Mouse (Mus musculus) CH12F3 (cell line): ENCODE data around the gene Itch.
"Not testable (repeated sequence)": the region's sequence is repeated elsewhere in the genome, so short reads cannot be mapped to it uniquely, and the experiment has no call there.

ENCODE experiments used
- in situ Hi-C: fragments of 300-500 bp; cut with MboI; formaldehyde crosslinking; loops from 2 replicates; pipeline ENCODE4 v1.14.3; 2020; ENCODE audit warnings: low sequenced_read_pairs

The Itch gene

DNA sequence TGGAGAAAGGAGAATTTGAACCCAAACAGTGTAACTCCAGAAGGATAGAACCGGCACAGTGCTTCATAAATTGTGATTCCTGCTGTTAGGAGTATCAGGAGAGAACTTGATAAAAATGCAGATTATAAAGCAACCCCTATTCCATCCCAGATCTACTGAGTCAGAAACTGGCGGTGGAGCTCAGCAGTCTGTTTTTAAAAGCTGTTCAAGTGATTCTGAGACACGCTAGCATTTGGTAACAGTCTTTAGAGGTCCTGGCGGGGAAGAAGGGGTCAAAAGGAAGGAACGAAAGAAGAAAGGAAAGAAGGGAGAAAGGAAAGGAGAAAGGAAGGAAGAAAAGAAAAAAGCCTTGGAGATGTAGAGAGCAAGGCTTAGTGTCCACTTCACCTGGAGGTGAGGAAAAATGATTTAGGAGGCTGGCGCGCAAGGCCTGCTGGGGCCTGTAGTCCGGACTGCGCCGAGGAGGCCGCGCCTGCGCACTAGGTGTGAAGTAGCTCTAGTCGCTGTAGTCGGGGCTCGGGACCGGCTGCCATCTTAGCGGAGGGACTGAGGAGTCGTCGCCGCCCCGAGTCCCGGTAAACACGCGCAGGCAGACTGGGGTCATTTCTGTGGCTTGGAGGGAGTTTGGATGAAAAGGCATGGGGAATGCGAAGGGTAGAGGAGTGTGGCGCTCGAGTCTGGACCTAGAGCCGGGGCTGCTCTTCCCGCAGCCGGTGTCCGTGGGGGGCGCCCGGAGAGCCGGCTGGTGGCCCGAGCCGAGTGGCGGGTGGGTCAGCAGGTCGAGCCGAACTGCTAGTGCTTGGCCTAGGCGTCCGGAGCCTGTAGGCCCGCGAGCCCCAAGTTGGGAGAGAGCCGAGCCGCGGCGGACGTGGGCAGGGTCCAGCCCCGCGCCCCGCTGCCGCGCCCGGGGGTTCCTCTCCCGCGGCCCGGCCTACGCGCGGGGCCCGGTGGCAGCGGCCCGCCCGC, at the start of gene Itch:
Itch (plus strand) TSS at position 499 of the 966 bp plus-strand sequence.
- in situ Hi-C loops, result no loop called here

DNA sequence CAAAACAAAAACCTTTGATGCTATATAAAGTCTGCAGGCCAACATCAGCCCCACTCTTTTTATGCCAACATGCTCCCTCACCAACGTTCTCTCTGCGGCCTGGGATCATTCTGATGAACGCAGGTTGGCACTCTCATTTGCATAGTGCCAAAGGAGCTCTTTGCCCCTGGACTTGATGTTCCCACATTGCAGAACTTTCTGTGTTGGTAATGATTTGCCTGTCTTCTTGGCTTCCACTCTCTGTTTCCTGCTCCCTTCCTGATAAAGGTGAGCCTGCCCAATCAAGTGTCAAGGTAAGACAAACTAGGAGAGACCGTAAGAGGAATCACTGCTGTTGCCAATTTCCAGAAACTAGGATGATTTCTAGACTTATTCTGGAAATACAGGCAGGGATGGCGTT, 48.8 kb upstream of the Itch start:
- in situ Hi-C loops, result loop anchor here (10.0 kb wide), 1 partner anchor 110 kb away; no protein-coding TSS in a partner anchor

DNA sequence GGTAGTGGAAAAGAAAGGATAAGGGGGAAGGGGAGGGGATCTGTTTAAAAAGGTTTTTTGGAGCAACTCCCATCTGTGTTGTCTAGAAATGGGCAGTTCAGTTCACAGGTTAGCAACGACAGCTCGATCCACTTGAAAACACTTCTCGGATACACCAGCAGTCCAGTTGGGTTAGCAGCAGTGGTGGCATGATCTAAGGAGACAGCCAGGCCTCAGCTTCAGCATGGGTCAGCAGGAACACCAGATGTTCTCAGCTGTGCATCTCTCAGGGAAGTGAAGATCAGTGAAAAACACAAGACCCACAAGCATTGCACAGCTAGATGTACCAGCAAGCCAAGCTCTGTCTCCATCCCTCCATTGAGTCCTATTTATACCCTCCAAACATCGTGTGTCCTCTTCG, 47.0 kb upstream of the Itch start:
- in situ Hi-C loops, result loop anchor here (10.0 kb wide), 1 partner anchor 108 kb away; no protein-coding TSS in a partner anchor

DNA sequence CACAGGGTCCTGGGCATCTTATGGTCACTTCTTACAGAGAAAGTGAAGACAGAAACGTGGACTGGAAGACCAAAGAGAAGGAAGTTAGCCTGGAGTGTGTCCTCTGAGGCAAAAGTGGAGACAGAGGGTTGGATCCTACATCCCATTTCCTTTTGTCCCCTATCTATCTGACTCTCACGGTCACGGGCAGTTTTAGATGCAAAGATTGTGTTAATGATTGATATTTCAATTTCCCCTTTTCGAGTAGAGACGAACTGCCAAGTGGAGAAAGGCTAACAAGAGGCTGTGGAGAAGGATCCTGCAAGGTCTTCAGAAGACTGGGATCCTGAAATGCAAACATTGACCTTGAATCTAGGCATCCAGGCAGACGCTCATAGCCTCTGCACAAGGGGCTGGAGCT, 45.0 kb upstream of the Itch start:
- in situ Hi-C loops, result loop anchor here (10.0 kb wide), 1 partner anchor 107 kb away; no protein-coding TSS in a partner anchor

DNA sequence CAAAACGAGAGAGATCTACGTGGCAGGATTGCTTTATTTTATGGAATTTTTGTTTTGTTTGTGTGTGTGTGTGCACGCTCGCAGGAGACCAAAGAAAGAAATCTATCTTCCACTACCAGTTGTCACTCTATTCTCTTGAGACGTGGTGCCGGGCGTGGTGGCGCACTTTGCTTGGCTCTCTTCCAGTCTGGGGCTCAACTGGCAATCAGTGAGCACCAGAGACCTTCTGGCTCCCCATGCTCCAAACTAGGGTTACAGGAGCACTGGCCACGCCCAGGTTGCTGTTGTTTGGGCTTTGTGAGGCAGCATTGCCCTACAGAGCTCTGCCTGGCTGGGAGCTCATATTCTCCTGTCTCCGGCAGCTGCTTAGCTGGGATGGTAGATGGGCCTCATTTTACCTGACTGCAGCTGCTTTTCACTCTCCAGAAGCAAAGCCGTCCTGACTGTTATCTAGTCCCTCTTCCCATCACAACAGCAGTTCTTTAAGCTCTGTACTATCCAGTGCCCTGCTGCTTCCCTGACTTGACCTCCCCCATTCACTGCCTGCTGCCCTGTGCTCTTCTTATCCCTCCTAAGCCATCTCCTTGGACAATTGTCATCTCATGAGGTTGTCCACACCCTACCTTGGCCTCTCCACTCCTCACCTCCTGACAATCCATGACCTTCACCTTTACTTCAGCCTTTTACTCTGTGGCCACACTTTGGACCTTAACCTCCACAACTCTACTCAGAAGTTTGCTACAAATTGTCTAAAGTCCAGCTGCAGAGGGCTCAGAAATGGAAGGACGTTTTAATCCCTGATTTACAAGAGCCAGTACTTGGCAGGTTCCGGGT, 42.2 kb upstream of the Itch start:
- in situ Hi-C loops, result no loop called here

DNA sequence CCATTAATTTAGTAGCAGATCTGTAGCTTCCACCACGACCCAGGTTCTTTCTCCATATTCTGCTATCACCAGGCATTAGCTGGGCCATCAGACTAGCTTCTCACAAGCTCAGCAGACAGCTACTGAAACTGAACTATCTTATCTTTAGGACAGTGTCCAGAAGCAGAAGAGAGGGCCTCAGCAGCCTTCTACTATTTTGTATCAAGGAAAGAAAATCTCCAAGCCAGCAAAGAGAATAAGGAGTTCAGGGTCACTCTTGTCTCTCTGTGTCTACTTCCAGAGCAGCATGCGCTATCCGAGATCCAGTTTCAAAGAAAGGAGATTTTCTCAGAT, 41.6 kb upstream of the Itch start:
- in situ Hi-C loops, result no loop called here

DNA sequence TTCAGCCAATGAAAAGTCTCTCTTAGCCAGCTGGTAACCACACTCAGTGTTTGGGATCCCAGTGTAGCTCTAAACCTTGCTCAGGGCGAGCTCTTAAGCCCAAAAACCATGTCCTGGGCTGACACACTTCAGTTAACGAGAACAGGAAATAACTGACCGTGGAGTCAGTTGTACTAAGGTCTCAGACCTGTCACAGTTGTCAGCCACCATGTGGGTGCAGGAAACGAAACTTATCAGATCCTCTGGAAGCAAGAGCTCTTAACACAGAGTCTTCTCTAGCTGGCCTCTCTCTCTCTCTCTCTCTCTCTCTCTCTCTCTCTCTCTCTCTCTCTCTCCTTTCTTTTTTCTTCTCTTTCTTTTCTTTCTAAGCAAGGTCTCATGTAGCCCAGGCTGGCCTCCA, 39.9 kb upstream of the Itch start:
- in situ Hi-C loops, result no loop called here

DNA sequence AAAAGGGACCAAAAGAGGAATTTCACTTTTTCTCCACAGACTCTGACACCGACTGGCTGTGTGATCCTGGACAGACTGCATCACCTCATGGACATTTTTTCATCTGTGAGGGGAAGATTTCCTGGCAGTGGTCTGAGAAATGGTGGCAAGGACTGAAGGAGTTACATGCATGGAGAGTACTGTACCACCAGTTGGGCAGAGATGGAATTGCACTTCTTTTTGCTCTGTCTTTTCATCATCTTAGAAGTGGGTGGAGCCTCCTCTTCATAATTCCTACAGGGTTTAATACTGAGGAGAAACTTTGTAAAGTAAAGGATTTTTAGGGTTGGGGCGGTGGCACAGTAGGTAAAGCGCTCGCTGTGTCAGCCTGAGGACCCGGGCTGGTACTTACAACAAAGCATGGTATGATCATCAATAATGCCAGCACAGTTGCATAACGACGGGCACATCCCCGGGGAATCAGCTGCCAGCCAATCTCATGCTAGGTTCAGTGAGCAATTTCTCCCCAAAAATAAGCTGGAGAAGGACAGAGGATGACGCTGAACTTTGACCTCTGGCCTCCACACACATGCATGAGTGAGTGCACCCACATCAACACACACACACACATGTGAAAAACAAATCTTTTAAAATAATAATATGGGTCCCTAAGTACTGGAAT, 34.5 kb upstream of the Itch start:
- in situ Hi-C loops, result no loop called here

DNA sequence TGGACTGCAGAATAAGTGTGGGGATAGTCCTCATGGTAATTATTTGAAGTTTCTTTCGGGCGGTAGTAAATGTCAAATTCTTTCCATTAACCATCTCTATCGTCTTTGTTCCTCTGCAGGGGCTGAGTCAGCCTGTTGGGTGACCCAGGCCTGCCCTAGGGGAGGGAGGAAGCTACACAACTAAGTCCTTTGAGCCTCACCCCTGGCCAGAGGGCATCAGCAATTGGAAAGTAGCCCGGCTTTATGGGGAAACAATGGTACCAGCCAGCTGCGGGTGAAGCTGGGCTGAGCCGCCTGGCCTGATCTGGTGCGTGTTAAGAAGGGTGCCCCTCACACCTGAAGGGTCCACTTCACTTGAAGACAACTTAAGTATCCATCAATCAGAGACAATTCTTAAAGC, 33.9 kb upstream of the Itch start:
- in situ Hi-C loops, result no loop called here

DNA sequence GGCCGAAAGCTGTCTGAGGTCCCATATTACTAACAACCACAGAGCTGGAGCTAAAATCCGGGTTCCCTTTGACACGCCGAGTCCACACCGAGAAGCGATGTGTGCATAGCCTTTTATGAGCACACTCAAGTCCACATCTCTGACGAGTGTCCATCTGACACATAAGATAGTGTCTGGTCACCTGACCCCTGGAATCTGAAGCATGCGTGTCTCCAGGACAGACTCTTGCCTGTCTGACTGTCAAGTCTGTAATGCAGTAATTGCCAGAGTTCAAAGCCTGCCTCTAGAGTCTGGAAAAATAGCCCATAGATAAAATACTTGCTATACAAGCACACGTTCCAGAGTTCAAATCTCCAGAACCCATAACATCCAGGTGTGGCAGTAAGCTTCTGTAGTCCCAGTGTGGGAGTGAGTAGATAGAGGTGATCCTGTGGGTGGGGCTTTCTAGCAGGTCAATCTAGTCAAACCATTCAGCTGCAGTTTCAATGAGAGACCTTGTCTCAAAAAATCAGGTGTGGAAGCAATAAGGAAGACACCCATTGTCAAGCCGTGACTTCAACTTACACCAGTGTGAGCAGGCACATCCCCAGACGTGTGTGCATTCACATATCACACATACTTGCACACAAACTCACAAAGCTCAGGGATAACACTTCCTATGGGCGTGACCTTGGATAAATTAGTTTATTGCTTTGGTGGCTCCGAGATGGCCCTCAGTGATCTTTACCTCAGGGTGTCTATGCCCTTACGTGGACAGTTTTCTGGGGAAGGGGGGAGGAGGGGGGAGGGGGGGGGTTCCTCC, 33.1 kb upstream of the Itch start:
- in situ Hi-C loops, result no loop called here

DNA sequence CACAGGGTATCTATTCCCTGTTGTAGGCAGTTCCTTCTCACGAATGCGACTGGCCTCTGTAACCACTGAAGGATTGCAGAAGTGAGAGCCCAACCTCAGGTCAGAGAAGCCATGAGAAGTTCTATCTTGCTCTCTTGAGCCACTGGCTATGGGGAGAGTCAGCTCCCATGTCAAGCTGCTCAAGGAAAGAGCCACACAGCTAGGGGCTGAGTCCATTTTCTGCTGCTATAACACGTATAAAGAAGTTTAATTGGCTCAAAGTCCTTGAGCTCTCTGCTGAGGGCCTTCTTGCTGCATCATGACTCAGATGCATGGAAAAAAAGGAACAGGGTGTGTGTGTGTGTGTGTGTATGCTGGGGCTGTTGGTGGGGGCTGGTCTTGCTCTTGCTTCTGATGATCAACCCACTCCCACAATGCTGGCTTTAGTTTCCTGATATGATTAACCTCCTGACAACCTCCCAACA, 32.5 kb upstream of the Itch start:
- in situ Hi-C loops, result no loop called here

DNA sequence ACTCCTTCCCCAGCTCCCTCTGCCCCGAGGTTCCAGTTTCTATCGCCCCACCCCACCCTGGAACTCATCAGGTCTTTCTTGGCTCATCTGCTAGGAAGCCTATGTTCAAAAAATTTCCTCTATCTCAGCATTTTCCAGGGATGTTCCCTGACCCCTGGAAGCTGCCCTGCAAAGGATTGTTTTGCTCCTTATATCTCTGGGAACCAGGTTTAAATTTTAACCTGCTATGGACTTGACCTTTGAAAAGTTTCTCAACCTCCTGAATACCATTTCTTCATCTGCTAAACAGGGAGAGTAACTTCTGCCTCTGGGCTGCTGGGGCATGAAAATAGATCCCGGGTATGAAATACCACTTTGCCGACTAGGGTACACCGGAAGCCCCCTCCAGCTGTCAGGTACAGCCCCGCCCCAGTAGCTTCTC, 31.5 kb upstream of the Itch start:
- in situ Hi-C loops, result no loop called here

DNA sequence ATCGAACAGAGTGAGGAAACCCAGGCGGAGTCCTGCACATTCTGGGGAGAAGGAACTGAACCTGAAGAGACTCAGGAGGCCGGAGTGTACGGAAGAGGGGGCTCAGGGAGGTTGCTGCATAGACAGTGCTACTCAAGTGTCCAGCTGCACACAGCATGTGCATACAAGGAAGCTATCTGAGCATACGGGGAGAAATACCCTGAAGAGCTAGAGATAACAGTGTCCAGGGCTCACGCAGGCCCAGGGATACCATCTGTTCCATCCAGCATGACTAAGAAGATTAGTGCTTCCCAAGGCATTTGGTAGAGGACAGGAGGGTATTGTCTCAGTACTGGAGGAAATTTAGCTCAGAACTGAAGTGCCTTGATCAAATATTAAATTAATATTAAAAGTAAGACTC, 29.7 kb upstream of the Itch start:
- in situ Hi-C loops, result no loop called here

DNA sequence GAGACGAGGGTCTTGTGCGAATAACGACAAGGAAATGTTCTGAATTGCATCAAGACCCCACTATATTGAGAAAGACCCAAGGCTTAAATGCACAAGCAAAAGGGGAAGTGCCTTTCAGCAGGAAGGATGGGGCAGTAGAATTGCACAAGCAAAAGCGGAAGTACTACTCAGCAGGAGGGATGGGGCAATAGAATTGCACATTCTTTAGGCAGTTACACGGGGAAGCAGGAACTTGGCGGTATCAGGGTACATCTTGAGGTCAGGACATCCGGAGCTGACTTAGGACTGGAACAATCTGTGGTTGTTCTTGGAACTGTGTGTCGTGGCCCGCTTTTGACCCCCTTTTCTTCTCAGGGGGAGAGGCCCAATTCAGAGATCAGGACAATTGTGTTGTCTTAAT, 26.0 kb upstream of the Itch start:
- in situ Hi-C loops, result not testable (repeated sequence)

DNA sequence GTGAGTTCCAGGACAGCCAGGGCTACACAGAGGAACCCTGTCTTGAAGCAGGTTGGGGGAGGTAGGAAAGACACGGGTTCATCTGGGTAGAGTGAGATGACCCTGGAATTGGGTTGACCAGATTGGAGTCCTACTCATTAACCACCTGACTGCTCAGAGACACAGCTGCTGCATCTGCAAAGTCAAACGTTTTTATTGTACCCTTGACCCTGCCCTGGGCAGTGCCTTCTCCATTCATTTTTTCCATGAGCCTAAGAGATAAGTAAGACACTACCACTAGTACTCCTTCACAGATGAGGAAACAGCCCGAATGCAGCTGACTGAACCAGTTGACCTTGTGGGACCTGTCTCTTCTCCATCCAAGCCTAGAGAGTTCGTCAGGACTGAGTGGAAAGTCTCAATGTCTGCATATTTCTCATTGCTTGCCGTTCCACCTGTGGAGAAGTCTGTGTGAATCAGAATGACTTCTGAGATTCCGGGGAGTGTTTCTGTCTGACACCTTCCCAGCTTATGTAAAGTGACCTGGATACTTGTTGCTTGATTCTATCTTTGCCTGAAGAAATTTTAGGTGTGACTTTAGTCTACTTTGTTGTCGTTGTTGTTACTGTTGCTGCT, 18.0 kb upstream of the Itch start:
- in situ Hi-C loops, result no loop called here

DNA sequence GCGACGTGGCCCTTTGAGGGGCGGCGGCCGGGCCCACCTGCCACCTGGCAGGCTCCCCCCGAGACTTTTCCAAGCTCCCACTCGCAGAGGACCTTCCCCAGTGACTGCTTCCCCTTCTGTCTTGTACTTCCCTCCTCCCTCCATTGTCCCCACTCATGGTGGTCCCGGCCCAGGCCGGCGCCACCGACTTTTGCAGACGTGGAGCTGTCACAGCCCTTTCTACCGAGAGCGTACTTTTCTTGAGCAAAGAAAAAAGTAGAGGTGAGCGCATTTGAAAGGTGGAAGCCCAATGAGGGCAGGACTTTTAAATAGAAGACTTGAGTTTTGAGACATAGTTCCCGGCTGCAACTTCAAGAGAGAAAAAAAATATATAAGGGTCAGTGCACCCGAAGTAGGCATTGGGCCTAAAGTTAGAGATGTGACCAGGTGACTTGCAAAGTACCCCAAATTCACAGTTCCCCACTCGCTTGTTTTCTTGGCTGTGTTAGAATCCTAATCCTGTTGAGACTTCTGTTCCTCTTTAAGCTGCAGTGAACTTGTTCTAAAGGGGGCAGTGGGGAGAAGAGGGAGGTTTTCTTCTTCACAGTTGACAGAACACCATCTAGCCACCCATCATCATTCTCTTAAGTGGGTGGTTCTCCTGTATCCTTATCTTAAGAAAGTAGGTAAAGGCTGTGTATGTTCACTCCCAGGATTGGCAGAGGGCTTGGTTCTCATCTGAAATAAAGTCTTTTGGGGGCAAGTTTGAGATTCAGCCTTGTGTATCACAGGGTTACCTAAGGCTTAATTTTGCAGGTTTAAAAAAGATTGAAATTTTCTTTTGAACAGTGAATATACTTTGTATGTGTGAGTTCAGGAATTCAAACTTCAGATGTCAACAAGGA, 910 bp downstream of the Itch start:
- in situ Hi-C loops, result no loop called here

DNA sequence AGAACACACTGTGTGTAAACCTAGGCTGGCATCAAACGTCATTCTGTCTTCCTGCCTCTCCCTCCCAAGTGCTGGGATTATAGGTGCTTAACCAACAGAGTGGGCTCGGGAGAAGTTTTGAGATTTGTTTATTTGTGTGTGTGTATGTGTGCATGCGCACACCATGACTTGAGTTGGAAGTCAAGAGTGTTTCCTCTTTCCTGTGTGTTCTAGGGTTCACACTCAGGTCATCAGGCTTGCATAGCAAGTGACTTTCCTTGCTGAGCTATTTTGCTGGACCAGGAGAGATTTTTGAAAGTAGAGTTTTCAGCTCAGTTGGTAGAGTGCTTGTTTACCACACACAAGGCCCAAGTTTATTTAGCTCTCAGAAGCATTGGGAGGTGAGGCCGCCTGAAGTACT, 1.8 kb downstream of the Itch start:
- in situ Hi-C loops, result no loop called here

DNA sequence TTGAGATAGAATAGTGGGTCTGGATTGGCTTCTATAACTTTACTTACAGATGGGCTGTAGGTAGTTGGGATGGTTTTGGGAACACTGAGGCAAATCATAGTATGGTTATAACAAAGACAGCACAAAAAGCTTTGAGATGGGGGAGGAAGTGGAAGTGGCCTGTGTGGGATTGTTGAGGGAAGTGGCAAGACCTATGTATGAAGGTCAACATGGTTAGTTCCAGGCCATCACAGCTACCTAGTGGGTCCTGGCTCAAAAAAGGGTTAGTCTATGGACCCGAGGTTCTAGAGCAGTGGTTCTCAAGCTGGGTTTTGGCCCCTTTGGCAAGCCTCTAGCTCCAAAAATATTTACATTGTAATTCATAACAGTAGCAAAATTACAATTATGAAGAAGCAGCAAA, 2.2 kb downstream of the Itch start:
- in situ Hi-C loops, result no loop called here

DNA sequence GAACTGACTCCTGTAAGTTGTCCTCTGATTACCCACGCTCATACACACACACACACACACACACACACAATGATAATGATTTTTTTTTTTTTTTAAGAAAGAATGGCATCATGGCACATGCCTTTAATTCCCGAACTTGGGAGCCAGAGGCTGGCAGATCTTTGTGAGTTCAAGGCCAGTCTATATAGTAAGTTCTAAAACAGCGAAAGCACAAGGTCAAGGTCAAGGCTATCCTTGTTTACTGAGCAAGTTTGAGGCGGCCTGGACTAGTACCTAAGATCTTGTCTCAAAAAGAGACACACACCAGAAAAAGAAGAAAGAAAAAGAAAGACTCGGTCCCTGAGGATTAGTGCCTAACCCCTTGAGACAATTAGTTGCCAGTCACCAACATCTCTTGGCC, 7.7 kb downstream of the Itch start:
- in situ Hi-C loops, result no loop called here
